25 mouse cellular contexts compared by ENCODE assay signal in genomic region chr11:48426446-48426845, GRCm38 (mm10).
"Had no signal": no experiment of that assay in that cellular context is flagged by ENCODE, and none has a peak within 500 bp of the region (broad histone marks: within the 10 kb centered on the region; RNA-seq: fewer than 3 reads in every experiment).

No protein-coding gene starts in this region.

- H3K4me2 ChIP-seq: heart, embryonic 12.5 days; hindbrain, embryonic 12.5 days; hindbrain, embryonic 14.5 days; intestine, embryonic 15.5 days; limb, embryonic 12.5 days; liver, embryonic 11.5 days; liver, embryonic 13.5 days had no signal

- DNase-seq: gastrocnemius, postnatal 14 days; heart, adult 18-20 months; heart, postnatal 10 days; heart, postnatal 4 days; kidney, adult 18-20 months; kidney, adult 8-10 months; kidney, postnatal 10 days; kidney, postnatal 25 days; kidney, postnatal 4 days; liver; liver, embryonic 13.5 days had no signal

- H3K4me1 ChIP-seq: heart, embryonic 10.5 days; hindbrain, embryonic 10.5 days; hindbrain, embryonic 12.5 days; intestine, embryonic 15.5 days; limb, embryonic 10.5 days; liver, embryonic 13.5 days had no signal

- H3K27me3 ChIP-seq: heart, embryonic 12.5 days; hindbrain, embryonic 12.5 days; intestine, embryonic 15.5 days; limb, embryonic 12.5 days; liver, embryonic 13.5 days had no signal

- H3K9ac ChIP-seq: heart, embryonic 12.5 days; hindbrain, embryonic 12.5 days; hindbrain, embryonic 14.5 days; intestine, embryonic 15.5 days; limb, embryonic 12.5 days; liver, embryonic 13.5 days had no signal

- H3K27ac ChIP-seq: heart, embryonic 10.5 days; hindbrain, embryonic 10.5 days; hindbrain, embryonic 12.5 days; hindbrain, embryonic 14.5 days; intestine, embryonic 15.5 days; layer of hippocampus, adult 2 months; left cerebral cortex, adult 2 months; limb, embryonic 10.5 days; limb, embryonic 12.5 days; liver, embryonic 13.5 days had no signal

- H3K9me3 ChIP-seq: heart, embryonic 10.5 days; heart, embryonic 12.5 days; hindbrain, embryonic 10.5 days; hindbrain, embryonic 12.5 days; intestine, embryonic 15.5 days; limb, embryonic 10.5 days; limb, embryonic 12.5 days; liver, embryonic 13.5 days had no signal

- H3K4me3 ChIP-seq: heart, embryonic 10.5 days; heart, embryonic 12.5 days; hindbrain, embryonic 10.5 days; hindbrain, embryonic 12.5 days; intestine, embryonic 15.5 days; layer of hippocampus, adult 2 months; left cerebral cortex, adult 2 months; limb, embryonic 10.5 days; limb, embryonic 12.5 days; liver, embryonic 13.5 days had no signal

- H3K36me3 ChIP-seq: heart, embryonic 10.5 days; heart, embryonic 12.5 days; hindbrain, embryonic 10.5 days; hindbrain, embryonic 12.5 days; intestine, embryonic 15.5 days; limb, embryonic 10.5 days; limb, embryonic 12.5 days; liver, embryonic 13.5 days had no signal

- ATAC-seq: hindbrain, embryonic 16.5 days; inflammation-experienced regulatory T-cells, adult 6 months; intestine, embryonic 15.5 days; intestine, postnatal 0 days had no signal
